Mouse (Mus musculus): ENCODE measurements around the gene Fam214a. TPM values are rescaled to one million over a fixed set of nuclear protein-coding genes. Genes with fewer than 3 reads are reported as not detected.

Gene Fam214a
- polyA plus RNA-seq, 1 experiment from 2014 or later = 14.3 TPM

Other genes starting within 250 kb of the Fam214a start
- gene Onecut1, start 91.0 kb upstream of the Fam214a start, polyA plus RNA-seq (2014; fragmentation: Nextera tagmentation; extraction: Ambion mirVana) = not detected in 2 replicates
- gene Arpp19, start 84.7 kb downstream of the Fam214a start, polyA plus RNA-seq (2014; fragmentation: Nextera tagmentation; extraction: Ambion mirVana) = 211 and 219 TPM in 2 replicates
- 12.3 and 12.8 TPM in 2 replicates for gene Myo5a, start 118.1 kb downstream of the Fam214a start, polyA plus RNA-seq (2014; fragmentation: Nextera tagmentation; extraction: Ambion mirVana)

Data from heart, embryonic 14.5 days (tissue).